Mouse (Mus musculus) intestine, embryonic 15.5 days (tissue): Measurements from ENCODE around the gene Wif1. TPM values are rescaled to one million over a fixed set of nuclear protein-coding genes. Genes with fewer than 3 reads are reported as not detected.

Source experiments
- ATAC-seq: fragments of 200-750 bp; cut with Nextera tagmentation; 2 replicates; pipeline ENCODE4 v1.8.0; 2017; ENCODE audit warnings: moderate TSS enrichment, moderate library complexity
- H3K27ac ChIP-seq: fragments of 300-500 bp; sonication (generic); 2 replicates; pipeline ENCODE4 v1.5.1; 2015; ENCODE audit warnings: mild to moderate bottlenecking, inconsistent platforms
- H3K27me3 ChIP-seq: fragments of 300-500 bp; sonication (generic); replicated peaks from 2 replicates; pipeline ENCODE4 v1.6.1; 2015; ENCODE audit warnings: inconsistent platforms
- H3K36me3 ChIP-seq: fragments of 300-500 bp; sonication (generic); 2 replicates; pipeline ENCODE4 v1.6.1; 2015; ENCODE audit warnings: inconsistent platforms
- H3K4me1 ChIP-seq: fragments of 300-500 bp; sonication (generic); replicated peaks from 2 replicates; pipeline ENCODE4 v1.6.1; 2015; ENCODE audit warnings: inconsistent platforms
- H3K4me2 ChIP-seq: fragments of 300-500 bp; sonication (generic); replicated peaks from 2 replicates; pipeline ENCODE4 v1.6.1; 2015; ENCODE audit warnings: mild to moderate bottlenecking, inconsistent platforms
- H3K4me3 ChIP-seq: fragments of 300-500 bp; sonication (generic); replicated peaks from 2 replicates; pipeline ENCODE4 v1.5.1; 2015; ENCODE audit warnings: inconsistent platforms
- H3K9ac ChIP-seq: fragments of 300-500 bp; sonication (generic); 2 replicates; pipeline ENCODE4 v1.6.1; 2015; ENCODE audit warnings: inconsistent platforms
- H3K9me3 ChIP-seq: fragments of 300-500 bp; sonication (generic); 2 replicates; pipeline ENCODE4 v1.6.1; 2016; ENCODE audit warnings: inconsistent platforms
- WGBS: fragments of 180-500 bp; shearing (Covaris S2); methylation state at CpG from one replicate; pipeline ENCODE4 v1.1.7; 2015; 5-methylcytosine and 5-hydroxymethylcytosine counted together
- polyA plus RNA-seq: library from polyadenylated mRNA; unstranded; fragments of >200 nt; fragmentation: Nextera tagmentation; extraction: Ambion mirVana; gene quantifications from 2 replicates; pipeline ENCODE4 v1.2.1, GENCODE M21; 2015

Wif1 gene
- polyA plus RNA-seq: 0.29 and 0.57 TPM in 2 replicates

DNA sequence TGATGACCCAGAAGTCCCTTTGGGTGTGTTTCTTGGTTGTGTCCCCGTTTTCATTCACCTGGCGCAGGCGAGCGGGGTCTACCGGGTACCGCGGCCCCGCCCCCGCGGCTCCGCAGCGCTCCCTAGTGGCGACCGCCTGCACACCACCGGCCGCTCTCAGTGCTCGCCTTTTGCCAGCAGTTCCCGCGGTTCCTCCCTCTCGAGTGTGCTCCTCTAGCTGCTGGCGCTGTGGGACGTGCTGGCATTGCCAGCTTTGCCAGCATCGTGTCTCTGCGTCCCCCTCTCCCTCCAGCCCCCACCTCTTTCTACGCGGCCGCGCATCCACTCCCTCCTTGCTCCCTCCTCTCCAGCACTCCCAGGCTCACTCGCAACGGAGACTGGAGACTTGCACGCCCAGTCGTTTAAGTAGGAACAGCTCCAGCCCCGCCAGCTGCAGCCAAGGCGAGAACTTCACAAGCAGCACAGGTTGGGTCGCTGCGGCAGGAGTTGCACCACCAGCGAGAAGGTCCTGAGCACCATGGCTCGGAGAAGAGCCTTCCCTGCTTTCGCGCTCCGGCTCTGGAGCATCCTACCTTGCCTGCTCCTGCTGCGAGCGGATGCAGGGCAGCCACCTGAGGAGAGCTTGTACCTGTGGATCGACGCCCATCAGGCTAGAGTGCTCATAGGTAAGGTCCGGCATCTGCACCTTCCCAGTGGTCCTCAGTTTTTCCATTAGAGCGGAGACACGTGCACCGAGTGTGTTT, at the start of gene Wif1:
Wif1 (plus strand) TSS at position 135 of the 743 bp plus-strand sequence.
- H3K4me2 ChIP-seq: peak within 1 kb of the TSS; percentile 100
- peak within 1 kb of the TSS; percentile 50 for H3K4me3 ChIP-seq
- peak within 1 kb of the TSS; percentile 46 for H3K9ac ChIP-seq
- WGBS: under 1% methylated on average over 49 of the region's 49 CpGs
- H3K9me3 ChIP-seq: no peaks in the 10 kb centered on the region
- peaks cover 10% of the 10 kb centered on the region for H3K4me1 ChIP-seq
- H3K27me3 ChIP-seq: peaks cover 6% of the 10 kb centered on the region; the same call in 1 of the 2 replicates
- no peaks in the 10 kb centered on the region for H3K36me3 ChIP-seq
- H3K27ac ChIP-seq: no peak within 1 kb of the TSS
- peak; percentile 96 for ATAC-seq

DNA sequence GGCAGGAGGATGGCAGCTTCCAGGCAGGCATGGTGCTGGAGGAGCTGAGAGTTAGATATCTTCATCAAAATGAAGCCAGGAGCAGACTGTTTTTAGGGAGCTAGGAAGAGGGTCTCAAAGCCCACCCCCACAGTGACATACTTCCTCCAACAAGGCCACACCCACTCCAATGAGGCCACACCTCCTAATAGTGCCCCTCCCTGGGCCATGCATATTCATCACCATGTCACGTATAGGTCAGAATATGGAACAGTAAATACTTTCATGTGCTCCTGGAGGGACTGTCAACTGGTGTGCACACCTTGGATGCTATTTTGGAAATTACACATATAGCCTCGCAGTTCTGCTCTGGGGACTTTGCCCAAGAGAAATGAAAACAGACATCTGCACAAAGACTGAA, 31.6 kb upstream of the Wif1 start:
- no peaks in the 10 kb centered on the region for H3K4me1 ChIP-seq
- H3K4me3 ChIP-seq: no peak overlapping the region
- no peak overlapping the region for H3K4me2 ChIP-seq
- ATAC-seq: no peak
- no peaks in the 10 kb centered on the region for H3K27me3 ChIP-seq
- no peak overlapping the region for H3K27ac ChIP-seq
- H3K9ac ChIP-seq: no peak overlapping the region
- no peaks in the 10 kb centered on the region for H3K9me3 ChIP-seq
- H3K36me3 ChIP-seq: no peaks in the 10 kb centered on the region
- WGBS: 81% methylated on average over 2 of the region's 2 CpGs

DNA sequence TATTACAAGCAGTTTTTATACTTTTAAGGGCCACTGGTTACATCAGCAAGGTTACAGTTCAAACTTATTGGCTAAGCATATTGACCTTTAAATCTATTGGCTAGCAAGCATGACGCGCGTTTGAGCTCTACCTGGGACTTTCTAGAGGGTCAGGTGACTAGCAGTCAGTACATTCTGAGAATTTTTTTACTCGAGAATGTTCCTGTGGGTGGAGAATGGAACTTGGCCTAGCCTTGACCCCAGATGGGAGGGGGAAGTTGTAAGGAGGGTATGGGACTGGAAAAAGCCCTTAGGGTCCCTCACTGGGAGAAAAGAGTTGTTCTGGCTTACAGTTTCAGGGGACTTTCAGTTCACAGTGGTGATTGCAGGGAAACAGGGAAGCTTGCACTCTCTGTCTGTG, 22.3 kb upstream of the Wif1 start:
- no peak for ATAC-seq
- Histone ChIP-seq H3K27me3 (no peaks in the 10 kb centered on the region), H3K4me2 (no peak overlapping the region), H3K9me3 (0 out of 2 replicates have a peak, but pooled peaks cover 3% of the 10 kb centered on the region), H3K36me3 (no peaks in the 10 kb centered on the region), H3K9ac (no peak overlapping the region), H3K4me1 (0 out of 2 replicates have a peak, but pooled peaks cover under 1% of the 10 kb centered on the region), H3K27ac (no peak overlapping the region), H3K4me3 (no peak overlapping the region)
- WGBS: 74% methylated on average over 4 of the region's 4 CpGs

DNA sequence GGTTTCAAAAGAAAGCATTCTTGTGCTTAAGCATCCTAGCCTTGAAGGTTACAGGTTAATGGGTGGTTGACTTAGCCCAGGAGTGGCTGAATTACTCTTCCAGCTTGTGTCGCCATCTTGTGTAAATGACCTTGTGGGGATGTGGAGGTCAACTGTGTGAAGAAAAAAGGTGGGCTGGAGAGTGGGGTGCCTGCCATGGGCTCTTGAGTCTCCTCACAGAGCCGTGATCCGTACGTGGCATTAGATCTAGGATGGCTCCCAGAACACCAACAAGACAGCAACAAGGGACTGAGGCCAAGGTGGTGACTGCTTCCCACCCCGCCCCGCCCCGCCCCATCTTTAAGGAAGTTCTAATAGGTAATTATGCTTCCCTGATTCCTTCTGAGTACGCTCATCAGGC, 17.5 kb upstream of the Wif1 start:
- no peak overlapping the region for H3K4me2 ChIP-seq
- H3K4me3 ChIP-seq: no peak overlapping the region
- H3K9me3 ChIP-seq: 0 out of 2 replicates have a peak, but pooled peaks cover 3% of the 10 kb centered on the region
- 56% methylated on average over 8 of the region's 8 CpGs for WGBS
- no peaks in the 10 kb centered on the region for H3K36me3 ChIP-seq
- H3K4me1 ChIP-seq: peaks cover 5% of the 10 kb centered on the region; the same call in 1 of the 2 replicates
- no peak; the same call in 1 of the 2 replicates for ATAC-seq
- H3K9ac ChIP-seq: no peak overlapping the region
- no peaks in the 10 kb centered on the region for H3K27me3 ChIP-seq
- H3K27ac ChIP-seq: no peak overlapping the region

DNA sequence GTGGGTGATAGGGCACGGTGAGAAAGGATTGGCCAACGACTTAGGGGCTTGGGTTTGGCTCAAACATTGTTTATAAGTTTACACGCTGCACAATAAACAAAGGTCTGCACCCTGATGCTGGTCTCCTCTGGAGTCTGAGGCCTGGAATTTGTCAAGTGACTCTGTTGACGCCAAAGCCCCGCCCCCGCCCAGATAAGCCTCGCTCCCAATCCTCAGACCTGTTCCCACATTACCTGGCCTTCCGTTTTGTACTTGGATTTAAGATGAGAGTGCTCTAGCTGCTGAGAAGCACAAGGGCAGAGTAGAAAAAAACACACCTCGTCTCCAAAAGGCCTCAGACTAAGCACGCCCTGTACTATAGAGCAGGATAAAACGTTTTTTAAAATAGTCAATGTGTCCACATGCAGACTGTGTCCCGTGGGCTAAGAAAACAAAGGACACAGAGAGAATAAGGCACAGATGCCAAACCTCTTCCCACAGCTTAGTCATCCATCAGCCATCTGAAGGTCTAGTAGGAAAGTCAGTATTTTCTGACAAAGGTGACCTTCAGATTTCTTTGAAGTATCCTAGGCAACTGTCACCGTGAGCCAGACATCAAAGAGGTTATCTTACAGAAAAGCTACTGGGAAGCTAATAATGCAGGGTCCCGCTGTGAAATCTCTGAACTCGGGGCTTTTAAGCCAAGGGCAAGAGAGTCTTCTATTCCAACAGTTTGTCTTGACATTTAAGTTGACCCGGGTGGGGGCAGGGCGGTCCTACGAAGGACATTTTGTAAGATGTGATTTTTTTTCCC, 16.9 kb upstream of the Wif1 start:
- Histone ChIP-seq H3K27me3 (no peaks in the 10 kb centered on the region), H3K9ac (no peak overlapping the region), H3K4me1 (peaks cover 5% of the 10 kb centered on the region; the same call in 1 of the 2 replicates), H3K4me3 (no peak overlapping the region), H3K36me3 (no peaks in the 10 kb centered on the region), H3K4me2 (no peak overlapping the region), H3K27ac (no peak overlapping the region), H3K9me3 (0 out of 2 replicates have a peak, but pooled peaks cover 3% of the 10 kb centered on the region)
- 18% methylated on average over 18 of the region's 18 CpGs for WGBS
- ATAC-seq: no peak

DNA sequence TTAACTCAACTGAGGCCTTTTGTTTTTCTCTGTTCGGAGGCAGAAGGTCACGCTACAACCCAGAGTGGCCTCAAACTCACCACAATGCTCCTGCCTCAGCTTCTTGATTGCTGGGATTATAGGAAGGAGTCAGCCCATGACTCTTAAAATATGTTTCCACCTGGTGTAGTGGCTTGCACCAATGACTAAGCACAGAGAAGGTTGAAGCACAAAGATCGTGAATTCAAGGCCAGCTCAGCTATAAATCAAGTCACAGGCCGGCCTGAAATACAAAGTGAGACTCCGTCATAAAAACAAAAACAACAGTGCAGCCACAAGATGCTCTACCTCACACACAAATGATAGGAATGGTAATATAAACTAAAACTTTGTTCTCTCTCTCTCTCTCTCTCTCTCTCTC, 10.8 kb upstream of the Wif1 start:
- no peak overlapping the region for H3K4me3 ChIP-seq
- H3K27ac ChIP-seq: no peak overlapping the region
- WGBS: 50% methylated on average over 5 of the region's 5 CpGs
- no peak for ATAC-seq
- no peaks in the 10 kb centered on the region for H3K36me3 ChIP-seq
- H3K27me3 ChIP-seq: no peaks in the 10 kb centered on the region
- no peak overlapping the region for H3K4me2 ChIP-seq
- no peaks in the 10 kb centered on the region for H3K4me1 ChIP-seq
- no peaks in the 10 kb centered on the region for H3K9me3 ChIP-seq
- H3K9ac ChIP-seq: no peak overlapping the region

DNA sequence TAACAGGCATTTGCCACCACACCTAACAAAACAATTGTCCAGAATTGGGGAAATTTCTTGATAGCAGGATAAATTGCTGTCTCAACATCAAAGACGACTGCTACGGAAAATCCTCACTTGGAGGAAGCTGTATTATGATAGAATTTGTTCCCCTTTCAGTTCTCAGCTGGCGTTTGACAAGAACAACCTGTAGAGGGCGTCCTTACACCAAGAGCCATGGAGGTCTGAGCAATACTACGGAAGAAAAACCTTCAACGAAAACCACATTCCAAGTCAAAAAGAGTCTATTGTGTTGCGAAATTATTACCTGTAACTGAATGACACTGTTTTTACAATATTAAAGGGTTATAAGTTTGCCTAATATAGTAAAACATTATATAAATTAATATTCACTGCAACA, 2.0 kb upstream of the Wif1 start:
- ATAC-seq: no peak
- no peak overlapping the region for H3K4me3 ChIP-seq
- H3K27me3 ChIP-seq: peaks cover 6% of the 10 kb centered on the region; the same call in 1 of the 2 replicates
- no peaks in the 10 kb centered on the region for H3K36me3 ChIP-seq
- no peak overlapping the region for H3K9ac ChIP-seq
- no peak overlapping the region for H3K27ac ChIP-seq
- peaks cover 10% of the 10 kb centered on the region for H3K4me1 ChIP-seq
- WGBS: 22% methylated on average over 7 of the region's 7 CpGs
- no peak overlapping the region for H3K4me2 ChIP-seq
- H3K9me3 ChIP-seq: no peaks in the 10 kb centered on the region

DNA sequence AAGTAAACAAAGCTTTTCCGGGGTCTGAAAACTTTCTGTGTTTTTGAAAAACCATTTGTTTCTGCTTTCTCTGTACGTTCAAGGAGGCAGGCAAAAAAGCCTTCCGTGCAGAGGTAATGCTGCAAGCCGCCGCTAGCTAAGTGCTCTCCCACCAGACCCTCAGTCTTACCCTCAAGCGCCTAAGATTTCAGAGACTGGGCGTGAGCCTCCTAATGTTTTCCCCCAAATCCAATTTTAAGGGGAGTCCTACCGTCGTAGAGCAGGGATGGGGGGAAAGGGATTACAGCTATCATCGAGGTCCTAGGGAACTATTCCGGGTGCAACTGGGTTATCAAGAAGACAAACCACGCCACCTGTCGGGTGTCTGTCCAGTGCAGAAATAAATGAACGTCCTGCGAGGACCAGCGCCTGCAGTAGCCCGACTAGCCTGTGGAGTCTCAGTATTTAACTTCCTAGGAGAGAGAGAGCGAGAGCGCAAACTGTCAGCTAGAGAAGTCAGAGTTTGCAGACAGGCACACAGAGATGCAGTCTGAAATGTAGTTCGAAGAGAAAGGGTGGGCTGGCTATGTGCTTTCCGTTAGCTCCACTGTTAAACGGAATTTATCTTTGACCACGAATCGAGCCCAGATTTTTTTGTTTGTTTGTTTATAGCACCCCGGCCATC, 500 bp upstream of the Wif1 start:
- Histone ChIP-seq H3K27me3 (peaks cover 6% of the 10 kb centered on the region; the same call in 1 of the 2 replicates), H3K27ac (no peak overlapping the region), H3K9ac (peak overlapping the region; percentile 46; the same call in 1 of the 2 replicates), H3K4me1 (peaks cover 10% of the 10 kb centered on the region), H3K9me3 (no peaks in the 10 kb centered on the region), H3K4me2 (peak overlapping the region; percentile 100), H3K36me3 (no peaks in the 10 kb centered on the region), H3K4me3 (peak overlapping the region; percentile 50)
- peak; percentile 88 for ATAC-seq
- WGBS: under 1% methylated on average over 25 of the region's 25 CpGs

DNA sequence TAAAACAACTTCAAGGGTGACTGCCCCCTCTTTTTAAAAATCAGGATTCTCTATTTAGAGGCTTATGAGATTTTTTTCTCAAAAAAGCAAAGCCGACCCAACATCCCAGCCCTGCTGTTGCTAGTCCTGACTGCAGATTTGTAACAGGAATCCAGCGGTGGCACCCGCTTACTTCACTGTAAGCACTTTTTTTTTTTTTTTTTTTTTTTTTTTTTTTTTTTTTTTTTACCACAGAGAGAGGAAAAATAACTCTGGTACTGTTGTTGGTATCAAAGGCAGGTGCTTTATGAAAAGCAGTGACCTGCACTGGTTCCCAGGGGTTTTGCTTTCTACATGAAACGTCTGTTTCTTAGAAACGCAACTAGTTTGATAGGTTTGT, 798 bp downstream of the Wif1 start:
- Histone ChIP-seq H3K27me3 (peaks cover 6% of the 10 kb centered on the region; the same call in 1 of the 2 replicates), H3K4me1 (peaks cover 10% of the 10 kb centered on the region), H3K36me3 (no peaks in the 10 kb centered on the region), H3K9me3 (no peaks in the 10 kb centered on the region), H3K9ac (peak overlapping the region; percentile 46; the same call in 1 of the 2 replicates), H3K4me2 (peak overlapping the region; percentile 100), H3K27ac (no peak overlapping the region), H3K4me3 (peak overlapping the region; percentile 50)
- ATAC-seq: no peak
- WGBS: 17% methylated on average over 5 of the region's 5 CpGs

DNA sequence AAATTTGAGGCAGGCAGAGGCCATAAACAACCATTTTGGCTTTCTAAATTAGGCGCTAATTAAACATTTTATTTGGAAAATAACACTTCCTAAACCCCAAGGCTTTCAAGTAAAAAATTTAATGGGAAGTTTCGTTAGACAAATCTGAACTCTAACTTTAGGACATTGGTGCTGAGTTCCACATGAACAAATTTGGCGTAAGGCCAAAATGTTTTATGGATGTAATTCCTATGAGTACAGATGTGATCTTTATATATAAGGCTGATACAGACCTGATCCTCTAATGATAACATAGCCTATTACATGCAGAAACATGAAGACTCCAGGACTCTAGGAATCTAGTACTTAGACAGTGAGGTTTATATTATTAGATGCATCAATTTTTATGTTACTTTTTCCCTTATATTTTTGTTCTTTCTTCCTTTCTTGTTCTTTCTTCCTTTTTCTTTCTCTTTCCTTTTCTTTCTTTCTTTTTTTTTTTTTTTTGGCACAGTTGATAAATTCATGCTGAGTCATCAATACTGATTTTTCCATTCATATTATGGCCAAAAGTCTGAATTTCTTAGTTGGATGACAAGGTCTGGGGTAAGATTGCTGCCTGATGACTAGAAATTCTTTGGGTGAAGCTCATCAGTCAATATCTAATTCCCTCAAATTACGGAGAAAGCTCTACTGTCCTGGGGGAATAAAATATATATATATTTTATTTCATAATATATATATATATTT, 5.0 kb downstream of the Wif1 start:
- H3K4me2 ChIP-seq: no peak overlapping the region
- no peaks in the 10 kb centered on the region for H3K9me3 ChIP-seq
- WGBS: 88% methylated on average over 4 of the region's 4 CpGs
- no peak overlapping the region for H3K4me3 ChIP-seq
- H3K27me3 ChIP-seq: peaks cover 6% of the 10 kb centered on the region; the same call in 1 of the 2 replicates
- H3K9ac ChIP-seq: no peak overlapping the region
- no peak for ATAC-seq
- H3K27ac ChIP-seq: no peak overlapping the region
- no peaks in the 10 kb centered on the region for H3K36me3 ChIP-seq
- peaks cover 12% of the 10 kb centered on the region for H3K4me1 ChIP-seq

DNA sequence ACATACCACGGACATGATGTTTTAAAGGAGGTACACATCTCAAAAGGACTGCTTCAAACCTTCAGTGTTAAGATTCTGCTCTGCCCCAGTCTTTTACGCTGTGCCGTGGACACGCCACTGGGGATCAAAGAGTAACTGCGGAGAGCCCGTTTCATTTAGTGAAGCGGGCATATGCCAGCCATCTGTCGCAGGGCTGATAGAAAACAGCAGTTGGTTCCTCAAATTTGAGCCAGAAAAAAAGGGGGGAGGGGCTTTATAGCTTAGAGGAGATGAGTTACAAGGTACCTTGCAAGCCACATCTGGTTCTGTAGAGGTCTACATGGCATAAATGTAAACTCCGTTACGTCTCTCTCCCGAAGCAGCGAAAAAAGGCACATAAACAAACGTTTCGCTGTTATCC, 7.2 kb downstream of the Wif1 start:
- no peak for ATAC-seq
- no peaks in the 10 kb centered on the region for H3K27me3 ChIP-seq
- WGBS: 51% methylated on average over 14 of the region's 14 CpGs
- H3K4me3 ChIP-seq: no peak overlapping the region
- H3K9me3 ChIP-seq: no peaks in the 10 kb centered on the region
- 0 out of 2 replicates have a peak overlapping the region, but pooled peaks have one; percentile 12 for H3K4me2 ChIP-seq
- no peak overlapping the region for H3K9ac ChIP-seq
- peaks cover 6% of the 10 kb centered on the region; the same call in 1 of the 2 replicates for H3K4me1 ChIP-seq
- no peaks in the 10 kb centered on the region for H3K36me3 ChIP-seq
- H3K27ac ChIP-seq: no peak overlapping the region
